Mouse (Mus musculus) midbrain, embryonic 16.5 days (tissue): ENCODE results near the gene Hook2. TPM values are rescaled to one million over a fixed set of nuclear protein-coding genes. Genes with fewer than 3 reads are reported as not detected.

Experiments
- ATAC-seq: fragments of 200-750 bp; cut with Nextera tagmentation; 2 replicates; pipeline ENCODE4 v1.8.0; 2017; ENCODE audit warnings: moderate TSS enrichment
- H3K27ac ChIP-seq: fragments of 300-500 bp; sonication (generic); 2 replicates; pipeline ENCODE4 v1.5.1; 2014; ENCODE audit warnings: mild to moderate bottlenecking, low read length, mixed read lengths
- H3K27me3 ChIP-seq: fragments of 300-500 bp; sonication (generic); 2 replicates; pipeline ENCODE4 v1.6.1; 2014; ENCODE audit warnings: low read depth, low read length, mixed read lengths; ENCODE audit not compliant: control insufficient read depth, insufficient read depth
- H3K36me3 ChIP-seq: fragments of 300-500 bp; sonication (generic); 2 replicates; pipeline ENCODE4 v1.6.1; 2014; ENCODE audit warnings: mild to moderate bottlenecking, low read length, moderate library complexity, mixed read lengths; ENCODE audit not compliant: control insufficient read depth, insufficient read depth
- H3K4me1 ChIP-seq: fragments of 300-500 bp; sonication (generic); 2 replicates; pipeline ENCODE4 v1.6.1; 2014; ENCODE audit warnings: mild to moderate bottlenecking, low read length, mixed read lengths; ENCODE audit not compliant: control insufficient read depth, insufficient read depth
- H3K4me2 ChIP-seq: fragments of 300-500 bp; sonication (generic); 2 replicates; pipeline ENCODE4 v1.6.1; 2014; ENCODE audit warnings: mild to moderate bottlenecking, low read length, mixed read lengths
- H3K4me3 ChIP-seq: fragments of 300-500 bp; sonication (generic); 2 replicates; pipeline ENCODE4 v1.5.1; 2014; ENCODE audit warnings: low read depth, mild to moderate bottlenecking, low read length, moderate library complexity, mixed read lengths
- H3K9ac ChIP-seq: fragments of 300-500 bp; sonication (generic); 2 replicates; pipeline ENCODE4 v1.6.1; 2014; ENCODE audit warnings: low read depth, low read length, mixed read lengths
- H3K9me3 ChIP-seq: fragments of 300-500 bp; sonication (generic); replicated peaks from 2 replicates; pipeline ENCODE4 v1.6.1; 2014; ENCODE audit warnings: mild to moderate bottlenecking, low read length, mixed read lengths; ENCODE audit not compliant: control insufficient read depth, poor library complexity, severe bottlenecking
- WGBS: fragments of 180-500 bp; shearing (Covaris S2); extraction: QIAGEN DNeasy Blood & Tissue Kit; methylation state at CpG from one replicate; pipeline ENCODE4 v1.1.7; 2014; 5-methylcytosine and 5-hydroxymethylcytosine counted together
- polyA plus RNA-seq: library from polyadenylated mRNA; unstranded; fragments of >200 nt; fragmentation: Nextera tagmentation; extraction: Ambion mirVana; gene quantifications from 2 replicates; pipeline ENCODE4 v1.2.1, GENCODE M21; 2015

Gene Hook2
- 39.3 and 43.8 TPM in 2 replicates for polyA plus RNA-seq

DNA sequence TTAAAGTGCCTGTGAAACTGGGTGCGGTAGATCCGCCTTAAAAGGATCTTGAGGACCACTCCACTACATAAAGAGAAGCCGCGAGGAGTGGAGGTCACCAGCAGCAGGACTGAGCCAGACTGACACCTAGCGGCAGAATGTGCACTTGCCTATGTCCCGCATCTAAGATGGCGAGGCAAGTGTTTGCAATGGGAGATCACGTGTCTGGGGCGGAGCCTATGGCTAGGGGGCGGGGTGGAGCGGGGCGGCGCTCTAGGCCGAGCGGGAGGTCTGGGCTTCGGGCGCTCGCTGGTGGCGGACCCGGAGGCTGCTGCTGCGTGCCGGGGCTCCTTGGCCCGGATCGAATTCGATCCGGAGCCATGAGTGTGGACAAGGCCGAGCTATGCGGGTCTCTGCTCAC is at the start of gene Hook2:
Gene Hook2, plus strand, starts transcription at position 255 of the 400 bp plus-strand sequence.
- ATAC-seq, result peak; percentile 89
- Histone ChIP-seq H3K36me3 (no peaks in the 10 kb centered on the region), H3K27ac (peak within 1 kb of the TSS; percentile 86), H3K27me3 (peaks cover 7% of the 10 kb centered on the region; the same call in 1 of the 2 replicates), H3K9ac (peak within 1 kb of the TSS; percentile 86), H3K4me2 (peak within 1 kb of the TSS; percentile 91), H3K9me3 (no peaks in the 10 kb centered on the region), H3K4me3 (peak within 1 kb of the TSS; percentile 73), H3K4me1 (peaks cover 19% of the 10 kb centered on the region)
- WGBS, result 0% methylated on average over 28 of the region's 28 CpGs

DNA sequence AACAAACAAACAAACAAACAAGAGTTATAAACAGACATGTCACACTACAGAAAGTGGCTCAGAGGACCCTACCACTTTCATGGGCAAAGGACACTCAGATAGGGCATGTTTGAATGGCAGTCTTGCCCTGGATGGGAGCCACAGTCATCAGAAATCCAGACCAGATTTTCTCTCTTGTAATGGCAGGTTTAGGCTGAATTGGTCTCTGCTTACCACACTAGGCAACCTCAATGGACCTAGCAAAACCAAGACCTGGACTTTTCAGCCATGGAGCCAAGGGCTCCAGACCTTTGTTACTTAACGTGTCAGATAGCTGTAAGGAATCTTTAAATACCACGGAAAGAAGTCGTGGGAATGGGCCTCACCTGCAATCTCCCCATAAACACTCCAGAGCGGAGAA is 46.7 kb upstream of the Hook2 start:
- Histone ChIP-seq H3K27me3 (peaks cover 9% of the 10 kb centered on the region), H3K9ac (no peak overlapping the region), H3K4me1 (peaks cover 33% of the 10 kb centered on the region), H3K9me3 (no peaks in the 10 kb centered on the region), H3K4me3 (peak overlapping the region; percentile 81; the same call in 1 of the 2 replicates), H3K4me2 (peak overlapping the region; percentile 76), H3K27ac (no peak overlapping the region), H3K36me3 (no peaks in the 10 kb centered on the region)
- no peak for ATAC-seq
- WGBS, result 17% methylated on average over 4 of the region's 4 CpGs

DNA sequence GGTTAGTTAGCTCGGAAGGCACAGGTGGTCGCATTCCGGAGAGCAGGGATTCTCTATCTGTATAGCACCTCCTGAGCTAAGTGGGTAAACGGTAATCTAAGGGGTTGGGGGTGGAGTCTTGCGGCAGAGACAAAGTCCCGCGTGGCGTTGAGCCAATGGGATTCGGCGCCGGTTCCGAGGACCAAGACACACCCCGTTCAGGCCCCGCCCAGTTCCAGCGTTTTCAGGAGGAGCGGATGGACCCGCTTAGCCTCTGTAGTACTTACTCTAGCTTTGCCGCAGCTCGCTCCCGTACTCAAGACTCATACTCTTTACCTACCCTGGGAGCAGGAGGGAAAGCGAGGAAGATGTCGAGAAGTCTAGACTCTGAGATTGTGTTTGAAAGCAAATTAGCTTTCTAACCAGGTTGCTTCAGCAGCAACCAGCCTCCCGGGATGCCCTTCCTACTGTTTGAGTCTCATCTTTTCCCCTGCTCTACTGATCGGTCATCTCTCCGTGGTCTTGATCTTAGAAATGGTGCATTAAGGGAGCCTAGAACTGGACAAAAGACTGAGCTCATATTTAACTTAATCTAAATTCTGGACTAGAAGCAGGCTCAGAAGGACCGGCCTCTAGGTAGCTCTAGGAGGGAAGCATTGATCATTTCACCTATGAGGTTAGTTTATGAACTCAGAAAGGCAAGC is 45.8 kb upstream of the Hook2 start:
- no peaks in the 10 kb centered on the region for H3K36me3 ChIP-seq
- H3K27me3 ChIP-seq, result peaks cover 9% of the 10 kb centered on the region
- H3K4me2 ChIP-seq, result peak overlapping the region; percentile 76
- peaks cover 33% of the 10 kb centered on the region for H3K4me1 ChIP-seq
- 2% methylated on average over 26 of the region's 26 CpGs for WGBS
- H3K4me3 ChIP-seq, result peak overlapping the region; percentile 81
- H3K9me3 ChIP-seq, result no peaks in the 10 kb centered on the region
- H3K9ac ChIP-seq, result peak overlapping the region; percentile 87
- peak overlapping the region; percentile 86 for H3K27ac ChIP-seq
- peak; percentile 30; the same call in 1 of the 2 replicates for ATAC-seq

- WGBS, result under 1% methylated on average over 11 of the region's 11 CpGs
- peak overlapping the region; percentile 81 for H3K4me3 ChIP-seq
- peaks cover 33% of the 10 kb centered on the region for H3K4me1 ChIP-seq
- no peaks in the 10 kb centered on the region for H3K9me3 ChIP-seq
- peak; percentile 70 for ATAC-seq
- no peaks in the 10 kb centered on the region for H3K36me3 ChIP-seq
- H3K4me2 ChIP-seq, result peak overlapping the region; percentile 76
- H3K9ac ChIP-seq, result peak overlapping the region; percentile 87
- H3K27ac ChIP-seq, result peak overlapping the region; percentile 86
- peaks cover 14% of the 10 kb centered on the region for H3K27me3 ChIP-seq
Observed at GRCm38 (mm10) chr8:84945235-84945632, 45.2 kb upstream of the Hook2 start.

- no peaks in the 10 kb centered on the region for H3K36me3 ChIP-seq
- H3K4me1 ChIP-seq, result peaks cover 33% of the 10 kb centered on the region
- peak overlapping the region; percentile 86 for H3K27ac ChIP-seq
- WGBS, result under 1% methylated on average over 25 of the region's 67 CpGs
- H3K27me3 ChIP-seq, result peaks cover 17% of the 10 kb centered on the region
- H3K4me3 ChIP-seq, result peak overlapping the region; percentile 81
- H3K9me3 ChIP-seq, result no peaks in the 10 kb centered on the region
- ATAC-seq, result peak; percentile 57
- H3K4me2 ChIP-seq, result peak overlapping the region; percentile 76
- peak overlapping the region; percentile 87 for H3K9ac ChIP-seq
Observed at GRCm38 (mm10) chr8:84945633-84946527, 44.5 kb upstream of the Hook2 start.

DNA sequence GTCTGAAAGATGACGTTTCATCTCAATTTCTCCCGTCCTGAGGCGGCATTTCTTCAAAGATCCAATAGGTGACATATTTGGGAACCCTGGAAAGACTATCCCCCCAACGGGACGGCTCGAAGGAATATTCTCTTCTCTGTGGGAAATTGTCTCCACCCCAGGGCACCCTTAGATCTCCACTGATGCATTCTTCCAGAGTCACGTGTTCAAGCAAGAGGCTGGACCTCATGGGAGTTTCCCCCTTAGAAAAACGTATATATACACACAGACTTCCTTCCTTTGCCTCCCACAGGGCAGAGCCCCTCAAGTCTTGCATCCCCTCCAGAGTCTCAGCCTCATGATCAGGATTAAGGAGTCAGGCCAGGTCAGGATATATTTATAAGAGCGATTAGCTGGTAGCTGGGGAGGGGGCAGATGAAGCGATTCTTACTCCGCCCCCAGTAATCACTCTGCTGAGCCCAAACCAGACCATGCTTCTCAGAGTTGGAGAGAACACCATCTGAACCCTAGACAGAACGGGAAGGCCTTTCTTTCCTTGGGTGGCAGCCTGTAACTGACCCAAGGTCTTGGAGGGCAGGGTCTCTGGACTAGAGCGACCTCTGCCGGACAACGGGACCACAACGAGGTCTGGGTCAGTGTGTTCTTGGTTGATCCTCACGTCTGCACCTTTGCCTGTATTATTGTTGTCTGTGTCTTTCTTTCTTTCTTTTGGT is 43.7 kb upstream of the Hook2 start, which contains the start of gene Rtbdn:
Gene Rtbdn, plus strand, starts transcription at position 464 of the 713 bp plus-strand sequence.
- Histone ChIP-seq H3K9ac (peak within 1 kb of the TSS; percentile 87), H3K9me3 (no peaks in the 10 kb centered on the region), H3K36me3 (no peaks in the 10 kb centered on the region), H3K4me1 (peaks cover 33% of the 10 kb centered on the region), H3K4me3 (peak within 1 kb of the TSS; percentile 81), H3K4me2 (peak within 1 kb of the TSS; percentile 76), H3K27me3 (peaks cover 17% of the 10 kb centered on the region), H3K27ac (peak within 1 kb of the TSS; percentile 86)
- WGBS, result 5% methylated on average over 17 of the region's 17 CpGs
- peak; percentile 32; the same call in 1 of the 2 replicates for ATAC-seq

GRCm38 (mm10) chr8:84947241-84947545 is 43.2 kb upstream of the Hook2 start:
- Histone ChIP-seq H3K9me3 (no peaks in the 10 kb centered on the region), H3K27ac (no peak overlapping the region; the same call in 1 of the 2 replicates), H3K4me2 (peak overlapping the region; percentile 76), H3K4me1 (peaks cover 33% of the 10 kb centered on the region), H3K4me3 (peak overlapping the region; percentile 81), H3K9ac (peak overlapping the region; percentile 58), H3K36me3 (no peaks in the 10 kb centered on the region), H3K27me3 (peaks cover 17% of the 10 kb centered on the region)
- WGBS, result 13% methylated on average over 9 of the region's 9 CpGs
- no peak for ATAC-seq

DNA sequence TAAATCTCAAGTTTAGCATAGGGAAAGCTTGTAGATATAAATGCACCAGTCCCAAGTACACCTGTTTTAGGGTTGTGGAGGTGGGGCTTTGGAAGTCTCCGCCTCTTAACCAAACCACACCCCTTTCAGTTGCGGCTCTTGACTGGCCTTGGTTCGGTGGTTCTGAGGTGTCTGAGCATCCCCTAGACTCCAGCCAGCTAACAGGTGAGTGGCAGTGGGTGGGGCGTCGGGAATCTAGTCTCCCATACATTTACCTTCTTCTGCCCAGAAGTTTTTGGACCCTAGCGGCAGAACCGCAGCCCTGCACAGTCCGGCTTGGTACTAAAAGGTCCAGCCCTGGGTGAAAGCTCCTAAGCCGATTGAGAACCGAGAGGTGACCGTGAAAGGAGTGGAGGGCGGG is 40.6 kb upstream of the Hook2 start:
- peaks cover 21% of the 10 kb centered on the region for H3K27me3 ChIP-seq

More for the DNA sequence above, 40.6 kb upstream of the Hook2 start:
- Histone ChIP-seq H3K4me1 (peaks cover 22% of the 10 kb centered on the region; the same call in 1 of the 2 replicates), H3K9me3 (no peaks in the 10 kb centered on the region; the same call in 1 of the 2 replicates), H3K9ac (no peak overlapping the region), H3K4me2 (no peak overlapping the region), H3K4me3 (no peak overlapping the region), H3K36me3 (no peaks in the 10 kb centered on the region), H3K27ac (no peak overlapping the region)
- ATAC-seq, result no peak
- WGBS, result 13% methylated on average over 12 of the region's 12 CpGs
